Mouse (Mus musculus) MEL (cell line): ENCODE data around the gene Ccl20. TPM values are rescaled to one million over a fixed set of nuclear protein-coding genes. Genes with fewer than 3 reads are reported as not detected.

Source experiments
- DNase-seq: peaks from one replicate; pipeline ENCODE4 v3.0.0; 2011; ENCODE audit warnings: low read depth, low spot score
- H3K27ac ChIP-seq: 2 replicates; pipeline ENCODE4 v1.5.1; 2012; ENCODE audit warnings: low read depth, mild to moderate bottlenecking, control low read depth, low read length, moderate library complexity; ENCODE audit not compliant: control insufficient read depth
- H3K27me3 ChIP-seq, 2 experiments: fragments of 150-350 bp in 1 of 2; sonication (generic) in 1 of 2; 2 replicates each; pipeline ENCODE4 v1.6.1; 2012; ENCODE audit warnings: low read length in 2 of 2, mild to moderate bottlenecking in 2 of 2, improper control_type of control experiment in 1 of 2, moderate library complexity in 1 of 2; ENCODE audit not compliant: insufficient read depth in 2 of 2, control insufficient read depth in 1 of 2
- H3K36me3 ChIP-seq, 2 experiments: 2 replicates each; pipeline ENCODE4 v1.6.1; 2012 to 2014; ENCODE audit warnings: low read length in 2 of 2, improper control_type of control experiment in 1 of 2, inconsistent platforms in 1 of 2, mild to moderate bottlenecking in 1 of 2; ENCODE audit not compliant: insufficient read depth in 2 of 2, control insufficient read depth in 1 of 2
- H3K4me1 ChIP-seq, 2 experiments: fragments of 150-350 bp in 1 of 2; sonication (generic) in 1 of 2; 2 replicates each; pipeline ENCODE4 v1.6.1; 2012; ENCODE audit warnings: low read length in 2 of 2, improper control_type of control experiment in 1 of 2, mild to moderate bottlenecking in 1 of 2; ENCODE audit not compliant: insufficient read depth in 2 of 2, control insufficient read depth in 1 of 2
- H3K4me3 ChIP-seq, 2 experiments: fragments of 150-350 bp in 1 of 2; sonication (generic) in 1 of 2; 2 replicates each; pipeline ENCODE4 v1.5.1; 2012; ENCODE audit warnings: low read depth in 2 of 2, low read length in 2 of 2, mild to moderate bottlenecking in 2 of 2, moderate library complexity in 2 of 2, control low read depth in 1 of 2, improper control_type of control experiment in 1 of 2; ENCODE audit not compliant: control insufficient read depth in 1 of 2, insufficient read depth in 1 of 2
- H3K79me2 ChIP-seq: 2 replicates; pipeline ENCODE4 v1.6.1; 2012; ENCODE audit warnings: mild to moderate bottlenecking, low read length, moderate library complexity; ENCODE audit not compliant: control insufficient read depth, poor library complexity, insufficient read depth
- H3K9ac ChIP-seq: 2 replicates; pipeline ENCODE4 v1.6.1; 2012; ENCODE audit warnings: low read depth, mild to moderate bottlenecking, control low read depth, low read length, moderate library complexity; ENCODE audit not compliant: control insufficient read depth, poor library complexity, severe bottlenecking
- H3K9me3 ChIP-seq: fragments of 150-350 bp; sonication (generic); replicated peaks from 2 replicates; pipeline ENCODE4 v1.6.1; 2012; ENCODE audit warnings: mild to moderate bottlenecking, low read length, improper control_type of control experiment, moderate library complexity; ENCODE audit not compliant: insufficient read depth
- BHLHE40 ChIP-seq: IDR thresholded peaks from 2 replicates; pipeline ENCODE4 v1.6.1; 2012; ENCODE audit warnings: low read depth, mild to moderate bottlenecking, inconsistent platforms, low read length, improper control_type of control experiment, borderline replicate concordance
- CHD2 ChIP-seq: IDR thresholded peaks from 2 replicates; pipeline ENCODE4 v1.6.1; 2011; ENCODE audit warnings: low read length, improper control_type of control experiment
- EP300 ChIP-seq, 2 experiments: IDR thresholded peaks; 2 replicates each; pipeline ENCODE4 v1.6.1; 2011; ENCODE audit warnings: improper control_type of control experiment in 2 of 2, low read length in 2 of 2, low read depth in 1 of 2, mild to moderate bottlenecking in 1 of 2
- ETS1 ChIP-seq: IDR thresholded peaks from 2 replicates; pipeline ENCODE4 v1.6.1; 2012; ENCODE audit warnings: low read depth, mild to moderate bottlenecking, inconsistent platforms, low read length, improper control_type of control experiment, moderate library complexity
- GATA1 ChIP-seq: IDR thresholded peaks from 2 replicates; pipeline ENCODE4 v1.6.1; 2011; ENCODE audit warnings: low read depth, low read length, improper control_type of control experiment
- JUND ChIP-seq: IDR thresholded peaks from 2 replicates; pipeline ENCODE4 v1.6.1; 2011; ENCODE audit warnings: low read depth, mild to moderate bottlenecking, improper control_type of control experiment, low read length
- KAT2A ChIP-seq: conservative IDR thresholded peaks from 2 replicates; pipeline ENCODE4 v1.6.1; 2012; ENCODE audit warnings: low read depth, low read length, improper control_type of control experiment, inconsistent platforms
- MAX ChIP-seq: IDR thresholded peaks from 2 replicates; pipeline ENCODE4 v1.6.1; 2011; ENCODE audit warnings: low read length, improper control_type of control experiment
- MXI1 ChIP-seq: IDR thresholded peaks from 2 replicates; pipeline ENCODE4 v1.6.1; 2011; ENCODE audit warnings: mild to moderate bottlenecking, low read depth, low read length, improper control_type of control experiment
- MYC ChIP-seq: IDR thresholded peaks from 2 replicates; pipeline ENCODE4 v1.6.1; 2011; ENCODE audit warnings: low read depth, mild to moderate bottlenecking, low read length, improper control_type of control experiment, moderate library complexity
- NRF1 ChIP-seq: IDR thresholded peaks from 2 replicates; pipeline ENCODE4 v1.6.1; 2014; ENCODE audit warnings: low read depth, mild to moderate bottlenecking, inconsistent platforms, low read length, improper control_type of control experiment, moderate library complexity; ENCODE audit not compliant: poor library complexity, insufficient read depth, severe bottlenecking
- POLR2AphosphoS2 ChIP-seq: IDR thresholded peaks from 2 replicates; pipeline ENCODE4 v1.6.1; 2011; ENCODE audit warnings: low read length, improper control_type of control experiment
- SIN3A ChIP-seq: IDR thresholded peaks from 2 replicates; pipeline ENCODE4 v1.6.1; 2012; ENCODE audit warnings: low read length, improper control_type of control experiment, inconsistent platforms
- TBP ChIP-seq: IDR thresholded peaks from 2 replicates; pipeline ENCODE4 v1.8.0; 2011; ENCODE audit warnings: low read depth, low read length, improper control_type of control experiment
- TCF12 ChIP-seq: IDR thresholded peaks from 2 replicates; pipeline ENCODE4 v1.6.1; 2014; ENCODE audit warnings: low read depth, mild to moderate bottlenecking, inconsistent platforms, low read length, improper control_type of control experiment, moderate library complexity
- USF1 ChIP-seq: IDR thresholded peaks from 2 replicates; pipeline ENCODE4 v1.6.1; 2014; ENCODE audit warnings: low read depth, mild to moderate bottlenecking, inconsistent platforms, low read length, improper control_type of control experiment, moderate library complexity
- ZC3H11A ChIP-seq: IDR thresholded peaks from 2 replicates; pipeline ENCODE4 v1.6.1; 2012; ENCODE audit warnings: low read depth, mild to moderate bottlenecking, inconsistent platforms, low read length, improper control_type of control experiment
- ZMIZ1 ChIP-seq: IDR thresholded peaks from 2 replicates; pipeline ENCODE4 v1.6.1; 2012; ENCODE audit warnings: low read depth, mild to moderate bottlenecking, inconsistent platforms, low read length, improper control_type of control experiment, moderate library complexity
- ZNF384 ChIP-seq: IDR thresholded peaks from 2 replicates; pipeline ENCODE4 v1.6.1; 2012; ENCODE audit warnings: low read depth, mild to moderate bottlenecking, inconsistent platforms, low read length, improper control_type of control experiment
- polyA plus RNA-seq, 2 experiments: library from polyadenylated mRNA; stranded (reverse) in 1 of 2; unstranded in 1 of 2; fragments of >175 nt in 1 of 2; fragments of >200 nt in 1 of 2; gene quantifications; 2 replicates each; pipeline versions ENCODE4 v1.2.1 to v1.2.4; 2012; ENCODE audit warnings: low replicate concordance in 2 of 2, low read depth in 1 of 2; ENCODE audit not compliant: insufficient read length in 2 of 2, insufficient read depth in 1 of 2, missing spikeins in 1 of 2
- total RNA-seq: library from RNA; depleted of rRNA; stranded (reverse); fragments of 300-350 nt; gene quantifications from 2 replicates; pipeline ENCODE4 v1.2.3, GENCODE M21; 2012

Gene Ccl20
- total and polyA plus RNA-seq, 3 experiments = not detected

DNA sequence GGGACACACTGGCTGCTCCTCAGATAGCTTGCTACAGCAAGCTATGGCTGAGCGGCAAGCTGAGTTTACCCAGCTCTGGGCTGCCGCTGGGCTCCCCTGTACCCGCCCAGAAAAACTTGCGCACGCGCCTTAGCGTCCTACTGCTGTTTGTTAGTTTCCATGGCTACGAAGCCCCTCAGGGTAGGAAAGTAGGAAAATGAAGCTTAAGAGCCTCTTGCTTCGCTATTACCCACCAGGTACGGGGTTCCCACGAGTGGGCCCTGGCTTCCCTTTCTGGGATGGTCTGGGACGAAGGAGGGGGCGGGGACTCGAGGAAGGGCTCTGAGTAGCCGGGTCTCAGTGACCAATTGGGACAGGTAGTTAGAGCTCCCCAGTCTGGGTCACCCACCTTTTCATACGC, 43.0 kb downstream of the Ccl20 start, which contains the start of gene Daw1:
Gene Daw1, plus strand, starts transcription at position 150 of the 400 bp plus-strand sequence.
- Histone ChIP-seq H3K9ac (no peak within 1 kb of the TSS), H3K4me1 (no peaks in the 10 kb centered on the region), H3K79me2 (no peaks in the 10 kb centered on the region), H3K36me3 (no peaks in the 10 kb centered on the region), H3K27ac (no peak within 1 kb of the TSS), H3K4me3 (no peak within 1 kb of the TSS), H3K27me3 (no peaks in the 10 kb centered on the region), H3K9me3 (no peaks in the 10 kb centered on the region)
- TF ChIP-seq MAX (no peak), ZC3H11A (no peak), ZNF384 (no peak), ETS1 (no peak), POLR2AphosphoS2 (no peak), BHLHE40 (no peak), NRF1 (no peak), TBP (no peak), SIN3A (no peak), MYC (no peak), MXI1 (no peak)
- DNase-seq = no peak

DNA sequence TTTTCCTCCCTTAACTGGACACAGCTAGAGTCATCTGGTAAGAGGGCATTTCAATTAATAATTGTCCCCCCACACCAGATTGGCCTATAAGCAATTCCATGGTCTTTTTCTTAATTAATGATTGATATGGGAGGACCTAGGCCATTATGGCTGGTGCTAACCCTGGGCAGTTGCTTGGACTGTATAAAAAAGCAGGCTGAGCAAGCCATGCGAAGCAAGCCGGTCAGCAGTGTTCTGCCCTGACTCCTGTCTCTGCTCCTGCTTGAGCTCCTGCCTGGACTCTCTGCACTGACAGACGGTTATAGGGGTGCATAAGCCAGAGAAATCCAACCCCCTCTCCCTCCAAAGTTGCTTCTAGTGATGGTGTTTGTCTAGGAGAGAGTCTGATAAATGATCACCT, 45.1 kb downstream of the Ccl20 start:
- no peaks in the 10 kb centered on the region for H3K9me3 ChIP-seq
- no peak overlapping the region for H3K4me3 ChIP-seq
- TF ChIP-seq EP300 (IDR thresholded peaks at IDR 0.05; ENCODE audit: low read depth in 1 of 2, low read length in 2 of 2) (no peak), JUND (no peak), ZMIZ1 (no peak), TCF12 (no peak), CHD2 (no peak)
- H3K36me3 ChIP-seq = no peaks in the 10 kb centered on the region
- H3K9ac ChIP-seq = no peak overlapping the region
- no peaks in the 10 kb centered on the region for H3K79me2 ChIP-seq
- no peaks in the 10 kb centered on the region for H3K4me1 ChIP-seq
- DNase-seq = no peak
- no peak overlapping the region for H3K27ac ChIP-seq
- no peaks in the 10 kb centered on the region for H3K27me3 ChIP-seq

DNA sequence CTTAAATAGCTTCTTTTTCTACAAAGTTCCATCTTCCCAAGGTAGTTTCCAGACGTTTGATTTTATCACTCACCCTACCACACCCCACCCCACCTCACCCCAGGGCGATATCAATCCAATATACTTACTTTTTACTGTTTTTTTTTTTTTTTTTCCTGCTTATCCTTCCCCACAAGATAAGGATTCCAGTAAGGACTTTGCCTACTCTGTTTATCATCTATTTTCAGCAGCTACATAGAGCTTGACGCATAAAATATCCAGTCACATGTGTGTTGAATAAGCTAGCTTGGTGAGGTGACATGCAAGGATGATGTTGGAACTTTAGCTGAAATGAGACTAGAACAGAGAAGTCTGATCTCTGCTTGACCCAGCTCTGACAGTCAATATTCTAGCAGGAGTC, 47.5 kb downstream of the Ccl20 start:
- no peaks in the 10 kb centered on the region for H3K27me3 ChIP-seq
- TF ChIP-seq EP300 (IDR thresholded peaks at IDR 0.05; ENCODE audit: low read depth in 1 of 2, low read length in 2 of 2) = no peak
- TF ChIP-seq USF1 = no peak
- no peak for TF ChIP-seq KAT2A
- no peak for TF ChIP-seq ZNF384
- no peak for TF ChIP-seq GATA1
- TF ChIP-seq, all 39 proteins: peak for 0
- Histone ChIP-seq H3K36me3 (no peaks in the 10 kb centered on the region), H3K27ac (no peak overlapping the region), H3K79me2 (no peaks in the 10 kb centered on the region), H3K9ac (no peak overlapping the region), H3K4me1 (no peaks in the 10 kb centered on the region), H3K9me3 (no peaks in the 10 kb centered on the region), H3K4me3 (no peak overlapping the region)
- DNase-seq = no peak
